Mouse (Mus musculus) spleen, adult 18-20 months (tissue): ENCODE measurements around the gene Spag16.

Experiments used
- DNase-seq, 2 experiments: peaks; one replicate each; pipeline ENCODE4 v3.0.0; 2022; ENCODE audit warnings: mixed read lengths in 2 of 2

Gene Spag16

GRCm38 (mm10) chr1:70104683-70105082, 277.9 kb downstream of the Spag16 start:
- no peak for DNase-seq

GRCm38 (mm10) chr1:70116212-70116982, 289.6 kb downstream of the Spag16 start:
- DNase-seq = no peak

DNA sequence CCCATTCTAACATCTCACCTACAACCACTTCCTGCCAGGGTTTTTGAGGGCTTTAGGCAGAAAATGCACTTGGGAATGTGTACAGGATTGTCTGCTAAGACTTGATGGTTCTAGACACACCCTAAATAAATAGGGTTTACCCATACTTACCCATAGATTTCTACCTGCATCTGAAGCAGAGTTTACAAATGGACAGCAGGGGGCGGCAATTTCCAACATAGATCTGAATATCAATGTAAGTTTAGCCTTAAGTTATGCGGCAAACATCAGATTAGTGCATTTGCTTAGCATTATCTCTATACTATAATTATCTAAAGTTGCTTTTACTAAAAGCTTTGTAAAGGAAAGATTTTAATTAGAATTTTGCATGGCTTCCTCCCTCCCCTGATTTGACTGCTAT, 301.3 kb downstream of the Spag16 start:
- no peak for DNase-seq

DNA sequence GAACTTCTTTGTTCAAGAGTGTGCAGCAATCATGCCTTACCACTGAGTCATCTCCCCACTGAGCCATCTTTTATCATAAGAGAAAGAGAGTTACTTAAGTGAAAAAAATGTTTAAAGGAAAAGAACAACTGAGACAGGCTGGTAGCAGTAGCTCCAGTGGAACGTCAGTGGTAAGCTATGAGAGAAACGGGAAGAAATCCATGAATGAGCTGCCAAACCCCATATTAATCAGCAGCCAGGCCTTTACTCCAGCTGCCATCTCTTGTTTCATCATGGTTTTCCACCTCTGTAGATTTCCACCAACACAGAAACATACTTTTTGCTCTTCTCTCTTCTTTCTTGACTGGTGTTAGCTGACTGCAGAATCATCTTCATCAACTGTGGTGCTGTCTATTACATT, 308.8 kb downstream of the Spag16 start:
- DNase-seq = no peak

- DNase-seq = no peak
These were observed 338.8 kb downstream of the Spag16 start for GRCm38 (mm10) chr1:70165343-70166158.

- DNase-seq = no peak
These were observed 353.5 kb downstream of the Spag16 start for GRCm38 (mm10) chr1:70180123-70180741.

DNA sequence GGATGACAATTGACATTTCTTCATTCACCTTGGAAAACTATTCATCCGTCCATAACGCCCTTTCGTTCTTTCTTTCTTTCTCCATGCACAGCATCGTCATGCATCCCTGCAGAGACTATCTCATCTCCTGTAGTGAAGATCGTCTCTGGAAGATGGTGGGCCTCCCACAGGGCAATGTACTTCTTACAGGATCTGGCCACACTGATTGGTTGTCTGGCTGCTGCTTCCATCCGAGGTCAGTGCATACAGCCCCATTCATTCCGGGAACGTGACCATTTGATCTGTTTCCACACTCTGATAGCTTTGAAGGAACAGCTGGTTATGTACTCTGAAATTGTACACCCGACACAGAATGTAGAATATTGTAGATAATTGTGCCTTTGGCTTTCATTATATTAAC, 438.0 kb downstream of the Spag16 start:
- DNase-seq = no peak

DNA sequence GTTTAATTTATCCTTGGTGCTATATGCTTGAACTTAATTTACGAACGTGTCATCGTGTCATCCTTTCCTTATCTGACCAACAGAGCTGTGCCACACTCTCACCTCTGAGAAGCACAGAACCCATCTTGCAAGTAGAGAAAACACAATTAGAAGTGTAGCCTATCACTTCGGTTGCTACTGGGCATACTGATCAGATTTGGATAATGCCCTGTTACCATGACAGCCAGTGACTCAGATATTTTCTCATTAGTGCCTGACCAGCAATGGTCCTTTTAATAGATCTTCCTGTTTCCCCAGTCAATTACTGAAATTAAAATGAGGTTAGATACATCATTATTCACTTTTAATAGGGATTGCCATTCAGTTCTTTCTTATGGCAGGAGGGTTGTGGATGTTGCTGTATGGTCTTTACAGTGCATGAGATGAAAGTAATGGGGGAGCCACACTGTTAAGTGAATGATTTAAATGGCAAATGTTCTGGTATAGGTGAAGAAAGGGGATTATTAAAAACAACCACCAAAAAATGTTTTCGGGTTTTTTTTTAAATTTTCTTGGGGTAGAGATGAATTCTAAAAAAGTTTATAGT, 439.2 kb downstream of the Spag16 start:
- DNase-seq = no peak

DNA sequence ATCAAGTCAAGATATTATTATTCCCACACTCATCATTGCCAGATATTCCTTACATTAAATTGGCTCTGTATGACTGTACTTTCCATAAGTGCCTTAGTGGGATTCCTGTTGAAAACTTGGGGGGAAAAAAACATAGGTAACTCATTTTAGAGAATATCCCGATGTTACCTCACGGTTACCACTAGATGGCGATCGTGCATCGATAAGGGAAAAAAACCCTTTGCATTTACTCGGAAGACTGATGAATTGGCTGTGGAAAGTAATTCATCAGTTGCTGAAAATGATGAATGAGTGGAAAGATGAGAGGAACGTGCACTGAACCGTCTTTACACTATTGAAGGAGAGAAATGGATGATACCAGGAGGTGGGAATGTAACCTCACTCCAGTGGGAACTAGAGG, 443.4 kb downstream of the Spag16 start:
- DNase-seq = peak in 1 of 2 experiments; percentile 4

DNA sequence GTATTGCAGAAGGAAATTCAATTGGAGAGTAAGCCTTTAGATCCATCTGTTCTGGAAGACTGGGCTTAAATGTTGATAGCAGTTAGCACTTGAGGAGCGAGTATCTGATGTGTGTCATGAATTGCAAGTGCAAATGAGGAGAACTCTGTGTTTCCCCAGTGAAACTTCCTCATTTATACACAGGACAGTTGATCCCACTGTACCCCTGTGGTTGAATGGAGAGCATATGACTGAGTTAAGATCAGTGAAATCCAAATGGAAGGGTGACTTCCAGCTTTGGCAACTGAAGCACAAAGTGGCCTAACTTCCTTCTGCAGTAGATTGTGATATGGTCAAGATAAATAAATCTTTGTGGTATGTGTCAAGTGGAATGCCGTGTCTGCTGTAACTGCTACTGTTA, 446.0 kb downstream of the Spag16 start:
- no peak for DNase-seq

DNA sequence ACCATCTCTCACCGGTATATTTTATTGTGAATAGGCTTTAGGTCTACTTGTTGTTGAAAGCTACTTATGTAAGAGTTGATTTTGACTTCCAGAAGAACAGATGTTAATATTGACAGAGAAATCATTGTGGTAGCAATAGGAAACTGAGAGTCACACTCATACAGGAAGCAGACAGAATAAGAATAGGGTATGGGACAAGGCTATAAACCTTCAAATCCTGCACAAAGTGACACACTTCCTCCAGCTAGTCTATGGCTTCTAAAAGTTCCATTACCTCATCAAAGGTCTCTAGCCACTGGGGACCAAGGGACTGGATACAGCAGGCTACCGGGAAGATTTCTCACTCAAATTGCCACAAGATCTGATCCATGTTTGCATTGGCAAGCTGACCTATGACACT, 452.5 kb downstream of the Spag16 start:
- DNase-seq = no peak

DNA sequence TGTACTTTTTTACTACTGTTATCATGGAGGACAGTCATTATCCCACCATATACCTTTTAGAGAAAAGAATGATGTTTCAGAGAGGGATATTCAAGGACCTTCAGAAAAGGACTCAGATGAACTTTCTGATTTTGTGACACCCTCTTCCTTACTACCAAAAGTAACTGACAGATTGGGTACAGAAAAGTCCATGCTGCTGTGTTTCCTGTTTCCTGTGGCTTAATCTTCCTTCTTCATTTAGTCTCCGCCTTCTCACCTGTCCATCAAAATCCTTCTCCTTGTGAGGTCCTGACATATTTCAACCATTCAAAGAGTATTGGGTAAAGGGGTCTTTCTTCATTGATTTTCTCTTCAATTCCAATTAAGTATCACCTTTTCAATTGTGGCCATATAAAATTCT, 456.6 kb downstream of the Spag16 start:
- no peak for DNase-seq

- no peak for DNase-seq
These were observed 457.4 kb downstream of the Spag16 start for GRCm38 (mm10) chr1:70284140-70284539.

DNA sequence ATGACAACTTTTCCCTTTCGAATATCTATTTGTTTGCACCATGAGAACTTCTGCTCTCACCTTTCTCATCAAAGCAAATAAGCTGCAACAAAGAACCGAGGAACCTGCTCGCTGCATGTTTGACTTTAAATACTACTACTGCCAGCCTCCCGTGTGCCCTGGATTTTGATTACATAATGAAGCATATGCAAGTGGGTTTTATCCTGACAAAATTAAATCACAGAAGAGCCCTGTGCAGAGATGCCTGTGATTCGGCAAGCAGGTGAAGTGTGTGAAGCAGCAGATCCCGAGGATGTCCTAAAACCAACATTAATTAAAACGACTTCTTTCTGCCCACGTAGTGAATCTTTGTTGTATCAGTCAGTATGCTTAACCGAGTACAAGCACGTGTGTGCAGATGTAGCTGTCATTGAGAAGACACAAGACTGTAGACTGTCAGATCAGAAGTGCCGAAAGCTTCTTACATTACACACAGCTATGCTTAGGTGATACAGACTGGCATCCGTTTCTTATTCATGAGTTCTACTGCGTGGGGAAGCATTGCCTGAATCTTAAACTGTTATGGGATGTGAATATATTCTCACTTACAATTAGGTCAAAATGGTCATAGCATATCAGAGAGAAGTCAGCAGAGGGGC, 489.5 kb downstream of the Spag16 start:
- no peak for DNase-seq

DNA sequence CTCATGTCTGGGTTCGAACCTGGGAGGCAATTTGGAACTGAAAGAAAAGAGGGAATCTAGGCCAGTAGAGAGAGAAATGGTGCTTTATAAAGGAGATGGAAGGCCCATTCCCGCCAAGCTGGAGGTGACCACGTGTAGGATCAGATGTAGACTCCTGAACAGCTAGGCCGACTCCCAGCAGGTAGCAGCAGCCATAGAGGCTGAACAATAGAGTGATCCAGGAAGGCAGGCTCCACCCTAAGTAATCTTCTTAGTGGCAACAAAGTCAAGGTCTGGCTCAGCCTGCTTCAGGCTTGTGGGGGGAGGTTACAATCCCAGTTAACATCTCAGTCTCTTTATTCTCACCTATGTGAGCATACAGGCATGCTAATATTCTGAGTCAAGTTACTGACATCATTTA, 494.2 kb downstream of the Spag16 start:
- DNase-seq = no peak

- no peak for DNase-seq
These were observed 519.4 kb downstream of the Spag16 start for GRCm38 (mm10) chr1:70346179-70346578.

DNA sequence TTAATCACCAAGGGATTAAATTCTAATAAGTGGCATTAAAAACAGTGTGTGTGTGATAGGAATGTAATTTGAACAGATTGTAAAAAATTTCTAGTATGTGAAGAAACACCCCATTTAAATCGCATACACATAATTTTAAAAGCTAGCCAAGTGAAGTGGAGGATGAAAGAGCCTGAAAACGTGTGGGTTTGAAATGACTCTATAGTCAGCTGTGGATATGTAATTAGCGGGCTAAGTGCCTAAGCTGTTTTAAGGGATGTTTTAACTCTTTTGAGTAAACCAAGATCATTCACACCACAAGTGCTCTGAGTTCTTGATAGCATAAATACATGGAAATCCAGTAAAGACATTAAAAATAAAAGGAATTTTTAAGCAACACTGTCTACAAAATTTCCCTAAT, 524.6 kb downstream of the Spag16 start:
- no peak for DNase-seq

DNA sequence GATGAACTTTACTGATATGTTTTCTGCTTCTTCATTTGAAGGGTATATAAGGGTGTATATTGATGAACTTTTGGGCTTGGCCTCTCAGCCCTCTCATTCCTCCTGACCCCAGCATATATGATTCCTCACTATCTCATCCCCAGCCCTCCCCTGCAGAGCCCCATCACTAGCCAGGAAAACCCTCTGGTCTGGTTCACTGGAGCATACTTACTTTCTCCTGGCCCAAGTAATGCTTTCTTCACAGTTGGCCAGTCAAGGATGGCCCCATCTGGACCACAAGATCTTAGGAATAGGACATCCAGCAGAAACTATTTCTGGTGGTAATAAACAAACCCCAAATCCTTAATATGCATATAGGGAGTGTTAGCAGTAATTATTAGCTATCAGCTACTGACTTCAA, 527.2 kb downstream of the Spag16 start:
- DNase-seq = no peak

DNA sequence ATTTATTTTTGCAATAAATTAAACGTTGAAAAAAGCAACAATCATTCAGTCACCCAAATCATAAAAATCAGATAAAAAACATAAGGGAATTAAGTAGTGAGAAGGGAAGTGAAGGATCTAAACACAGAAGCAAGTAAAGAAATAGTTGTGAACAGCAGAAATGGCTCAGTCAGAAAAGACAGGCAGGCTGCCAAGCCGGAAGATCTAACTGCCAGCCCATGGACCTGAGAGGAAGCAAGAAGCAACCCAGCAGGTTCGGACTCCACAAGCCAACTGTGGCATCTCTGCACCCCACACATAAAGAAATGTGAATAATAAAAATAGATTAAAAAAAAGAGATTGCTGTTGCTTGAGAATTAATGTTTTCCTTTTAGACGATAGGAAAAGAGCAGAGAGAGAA, 545.0 kb downstream of the Spag16 start:
- DNase-seq = no peak

DNA sequence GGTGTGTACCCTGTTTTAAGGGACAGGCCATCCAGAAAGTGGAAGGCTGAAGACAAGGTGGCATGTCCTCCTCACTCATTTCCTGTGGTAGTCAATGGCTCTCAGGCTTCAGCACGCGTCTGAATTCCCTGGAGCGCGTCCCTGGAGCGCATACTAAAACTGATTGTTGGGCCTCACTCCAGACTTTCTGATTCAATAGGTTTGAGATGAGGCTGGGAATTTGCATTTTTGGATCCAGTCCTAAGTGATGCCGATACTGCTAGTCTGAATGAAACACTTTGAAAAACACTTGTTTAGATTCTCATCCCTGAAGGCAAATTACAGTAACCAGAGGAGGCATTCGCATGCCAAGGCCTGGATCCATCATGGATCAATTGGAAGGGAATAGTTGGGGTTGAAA, 553.3 kb downstream of the Spag16 start:
- DNase-seq = no peak

GRCm38 (mm10) chr1:70442209-70443080, 615.7 kb downstream of the Spag16 start:
- DNase-seq = no peak

DNA sequence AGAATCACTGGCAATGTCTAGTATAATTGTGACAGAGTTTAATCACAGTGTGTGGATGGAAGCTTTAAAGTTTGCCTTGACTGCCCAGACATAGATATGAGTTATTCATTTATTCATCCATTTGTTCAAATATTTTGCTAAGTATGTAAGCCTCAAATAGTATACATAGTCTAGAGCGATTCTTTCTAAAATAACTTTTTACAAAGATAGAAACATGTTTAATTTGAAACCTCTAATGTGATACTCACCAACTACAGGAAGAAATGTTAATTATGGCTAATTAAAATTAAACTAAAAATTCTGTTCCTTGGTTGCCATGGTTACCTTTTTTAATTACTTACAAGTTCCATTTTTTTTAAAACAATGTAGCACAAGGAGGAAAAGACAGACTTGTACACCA, 653.1 kb downstream of the Spag16 start:
- DNase-seq = no peak
